Mouse (Mus musculus): Measurements from ENCODE around the gene Gm21094. TPM values are rescaled to one million over a fixed set of nuclear protein-coding genes. Genes with fewer than 3 reads are reported as not detected.

Gene Gm21094
- not detected for polyA plus RNA-seq (2014; fragmentation: Illumina TruSeq; extraction: RNeasy Lipid Tissue Mini Kit (QIAGEN cat#74804); ENCODE audit: low read depth, low replicate concordance)

GRCm38 (mm10) chrY:32620343-32620742, at the start of gene Gm21094:
Gene Gm21094, minus strand, starts transcription at chrY:32620443.

All from heart, adult 10 weeks (tissue).